Mouse (Mus musculus): ENCODE data around the gene Amph. TPM values are rescaled to one million over a fixed set of nuclear protein-coding genes. Genes with fewer than 3 reads are reported as not detected.

Gene Amph
- polyA plus RNA-seq, 1 experiment = 158 TPM

DNA sequence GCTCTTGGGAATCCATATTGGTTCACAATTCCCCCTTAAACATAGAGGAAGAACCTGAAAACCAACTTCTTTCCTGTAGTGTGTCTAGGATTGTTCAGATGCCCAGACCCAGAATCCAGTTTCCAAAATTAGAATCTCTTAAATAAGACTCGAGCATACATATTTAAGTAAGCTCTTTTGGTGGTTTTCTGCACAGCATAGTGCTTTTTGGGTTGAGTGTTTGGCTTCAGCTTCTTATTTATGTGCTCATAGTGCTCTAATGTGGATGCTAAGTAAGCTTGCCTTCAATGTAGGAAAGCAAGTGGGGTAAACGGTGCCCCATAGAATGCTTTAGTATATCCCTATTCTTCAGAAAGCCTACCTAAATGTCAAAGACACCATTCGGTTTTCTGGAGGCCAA, 9.0 kb downstream of the Amph start:
- Histone ChIP-seq H3K4me3 (ENCODE audit: insufficient read depth, low read length) (no peak overlapping the region), H3K27ac (ENCODE audit: insufficient read depth, low read length) (no peak overlapping the region; the same call in 1 of the 2 replicates), H3K4me1 (ENCODE audit: control insufficient read depth, insufficient read depth, low read length) (no peaks in the 10 kb centered on the region; the same call in 1 of the 2 replicates)
- TF ChIP-seq CTCF (IDR thresholded peaks at IDR 0.05; ENCODE audit: extremely low read depth, insufficient read depth, low read length) (no peak), POLR2A (IDR thresholded peaks at IDR 0.05; ENCODE audit: extremely low read depth, insufficient read depth, low read length) (no peak)

GRCm38 (mm10) chr13:18972571-18972970, 24.6 kb downstream of the Amph start:
- Histone ChIP-seq H3K27ac (ENCODE audit: insufficient read depth, low read length) (no peak overlapping the region), H3K4me3 (ENCODE audit: insufficient read depth, low read length) (no peak overlapping the region), H3K4me1 (ENCODE audit: control insufficient read depth, insufficient read depth, low read length) (no peaks in the 10 kb centered on the region; the same call in 1 of the 2 replicates)
- no peak for TF ChIP-seq CTCF (IDR thresholded peaks at IDR 0.05; ENCODE audit: extremely low read depth, insufficient read depth, low read length)
- no peak for TF ChIP-seq POLR2A (IDR thresholded peaks at IDR 0.05; ENCODE audit: extremely low read depth, insufficient read depth, low read length)

GRCm38 (mm10) chr13:18974351-18974750, 26.3 kb downstream of the Amph start:
- H3K4me1 ChIP-seq (ENCODE audit: control insufficient read depth, insufficient read depth, low read length) = no peaks in the 10 kb centered on the region; the same call in 1 of the 2 replicates
- no peak overlapping the region for H3K4me3 ChIP-seq (ENCODE audit: insufficient read depth, low read length)
- no peak overlapping the region for H3K27ac ChIP-seq (ENCODE audit: insufficient read depth, low read length)
- TF ChIP-seq CTCF (IDR thresholded peaks at IDR 0.05; ENCODE audit: extremely low read depth, insufficient read depth, low read length) (no peak), POLR2A (IDR thresholded peaks at IDR 0.05; ENCODE audit: extremely low read depth, insufficient read depth, low read length) (no peak)

DNA sequence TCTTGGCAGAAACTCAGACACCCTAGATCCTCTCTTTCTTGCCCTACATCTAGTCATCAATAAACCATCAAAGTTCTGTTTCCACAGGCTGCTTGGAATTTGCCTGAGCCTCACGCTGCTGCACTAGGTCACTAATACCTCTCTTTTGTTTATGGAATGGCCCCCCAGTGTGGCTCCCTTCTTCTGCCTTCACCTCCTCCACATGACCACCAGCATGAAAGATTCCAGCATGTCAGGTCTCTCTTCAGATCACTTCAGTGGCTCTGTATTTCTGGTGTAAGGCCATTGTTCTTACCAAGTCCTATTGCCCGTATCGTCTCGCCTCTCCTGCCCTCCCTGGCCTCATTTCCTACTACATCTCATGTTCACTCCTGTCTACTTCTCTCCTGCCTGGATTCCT, 39.3 kb downstream of the Amph start:
- H3K4me1 ChIP-seq (ENCODE audit: control insufficient read depth, insufficient read depth, low read length) = peaks cover 4% of the 10 kb centered on the region; the same call in 1 of the 2 replicates
- no peak overlapping the region for H3K27ac ChIP-seq (ENCODE audit: insufficient read depth, low read length)
- no peak overlapping the region for H3K4me3 ChIP-seq (ENCODE audit: insufficient read depth, low read length)
- no peak for TF ChIP-seq POLR2A (IDR thresholded peaks at IDR 0.05; ENCODE audit: extremely low read depth, insufficient read depth, low read length)

GRCm38 (mm10) chr13:18988323-18988722, 40.3 kb downstream of the Amph start:
- Histone ChIP-seq H3K4me3 (ENCODE audit: insufficient read depth, low read length) (no peak overlapping the region), H3K4me1 (ENCODE audit: control insufficient read depth, insufficient read depth, low read length) (peaks cover 4% of the 10 kb centered on the region; the same call in 1 of the 2 replicates), H3K27ac (ENCODE audit: insufficient read depth, low read length) (no peak overlapping the region)
- no peak for TF ChIP-seq CTCF (IDR thresholded peaks at IDR 0.05; ENCODE audit: extremely low read depth, insufficient read depth, low read length)
- no peak for TF ChIP-seq POLR2A (IDR thresholded peaks at IDR 0.05; ENCODE audit: extremely low read depth, insufficient read depth, low read length)

DNA sequence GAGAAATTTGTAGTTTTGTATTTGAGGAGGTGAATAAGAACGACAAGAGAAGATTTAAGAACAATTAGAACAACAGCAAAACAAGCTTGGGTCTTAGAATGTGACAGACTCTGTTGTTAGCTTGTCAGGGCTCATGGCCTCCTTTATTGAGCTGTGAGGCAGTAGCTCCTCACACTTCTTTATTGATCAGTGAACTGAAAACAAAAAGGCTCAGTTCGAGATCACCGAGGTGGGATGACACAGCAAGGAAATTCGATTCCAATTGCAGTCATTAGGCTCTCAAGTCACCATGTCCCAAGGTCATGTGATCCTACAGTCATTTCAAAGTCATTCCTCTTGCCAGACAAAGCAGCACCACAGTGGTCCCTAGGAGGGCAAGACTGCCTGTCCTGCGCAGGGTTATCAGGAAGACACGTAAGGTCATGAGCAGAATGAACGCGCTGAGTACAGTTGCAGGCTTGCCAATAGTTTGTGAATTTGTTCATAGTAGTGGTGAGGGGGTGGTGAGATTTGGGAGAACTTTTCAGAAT, 41.2 kb downstream of the Amph start:
- TF ChIP-seq CTCF (IDR thresholded peaks at IDR 0.05; ENCODE audit: extremely low read depth, insufficient read depth, low read length) (no peak), POLR2A (IDR thresholded peaks at IDR 0.05; ENCODE audit: extremely low read depth, insufficient read depth, low read length) (no peak)
- Histone ChIP-seq H3K4me1 (ENCODE audit: control insufficient read depth, insufficient read depth, low read length) (peaks cover 4% of the 10 kb centered on the region; the same call in 1 of the 2 replicates), H3K27ac (ENCODE audit: insufficient read depth, low read length) (no peak overlapping the region), H3K4me3 (ENCODE audit: insufficient read depth, low read length) (no peak overlapping the region)

GRCm38 (mm10) chr13:19002502-19002901, 54.5 kb downstream of the Amph start:
- Histone ChIP-seq H3K4me1 (ENCODE audit: control insufficient read depth, insufficient read depth, low read length) (peaks cover 4% of the 10 kb centered on the region), H3K27ac (ENCODE audit: insufficient read depth, low read length) (0 out of 2 replicates have a peak overlapping the region, but pooled peaks have one; percentile 50), H3K4me3 (ENCODE audit: insufficient read depth, low read length) (no peak overlapping the region)
- no peak for TF ChIP-seq POLR2A (IDR thresholded peaks at IDR 0.05; ENCODE audit: extremely low read depth, insufficient read depth, low read length)

GRCm38 (mm10) chr13:19004406-19004805, 56.4 kb downstream of the Amph start:
- Histone ChIP-seq H3K4me3 (ENCODE audit: insufficient read depth, low read length) (no peak overlapping the region), H3K27ac (ENCODE audit: insufficient read depth, low read length) (no peak overlapping the region)
- TF ChIP-seq CTCF (IDR thresholded peaks at IDR 0.05; ENCODE audit: extremely low read depth, insufficient read depth, low read length) (no peak), POLR2A (IDR thresholded peaks at IDR 0.05; ENCODE audit: extremely low read depth, insufficient read depth, low read length) (no peak)

GRCm38 (mm10) chr13:19008440-19008839, 60.4 kb downstream of the Amph start:
- H3K4me1 ChIP-seq (ENCODE audit: control insufficient read depth, insufficient read depth, low read length) = no peaks in the 10 kb centered on the region; the same call in none of the 2 replicates
- no peak overlapping the region for H3K4me3 ChIP-seq (ENCODE audit: insufficient read depth, low read length)
- TF ChIP-seq POLR2A (IDR thresholded peaks at IDR 0.05; ENCODE audit: extremely low read depth, insufficient read depth, low read length) (no peak), CTCF (IDR thresholded peaks at IDR 0.05; ENCODE audit: extremely low read depth, insufficient read depth, low read length) (no peak)
- H3K27ac ChIP-seq (ENCODE audit: insufficient read depth, low read length) = no peak overlapping the region

More at GRCm38 (mm10) chr13:19004406-19004805, 56.4 kb downstream of the Amph start:
- H3K4me1 ChIP-seq (ENCODE audit: control insufficient read depth, insufficient read depth, low read length) = peaks cover 4% of the 10 kb centered on the region

DNA sequence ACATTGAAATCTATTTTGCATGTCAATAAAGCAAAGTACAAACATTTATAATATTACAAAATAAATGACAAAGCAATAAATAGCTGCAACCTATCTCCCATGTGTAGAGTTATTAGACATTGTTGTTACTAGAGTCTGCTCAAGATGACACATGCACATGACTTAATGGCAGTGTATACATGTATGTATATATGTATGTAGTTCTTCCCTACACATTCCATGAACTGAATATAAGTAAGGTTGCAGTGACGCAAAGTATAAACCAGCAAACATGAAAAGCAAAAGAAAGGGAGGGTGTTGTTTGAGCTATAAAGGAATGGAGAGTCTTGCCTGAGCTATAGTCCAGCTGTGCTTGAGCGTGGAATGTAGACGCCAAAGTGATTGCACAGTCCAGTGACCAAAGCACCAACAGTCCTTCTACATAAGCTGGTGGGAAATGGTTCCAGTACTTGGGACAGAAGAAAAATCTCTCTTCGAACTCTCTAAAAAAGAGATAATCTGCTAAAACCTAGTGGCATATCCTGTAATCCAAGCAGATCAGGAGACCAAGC, 66.9 kb downstream of the Amph start:
- no peak overlapping the region for H3K4me3 ChIP-seq (ENCODE audit: insufficient read depth, low read length)
- H3K4me1 ChIP-seq (ENCODE audit: control insufficient read depth, insufficient read depth, low read length) = no peaks in the 10 kb centered on the region; the same call in 1 of the 2 replicates
- TF ChIP-seq POLR2A (IDR thresholded peaks at IDR 0.05; ENCODE audit: extremely low read depth, insufficient read depth, low read length) = no peak
- TF ChIP-seq CTCF (IDR thresholded peaks at IDR 0.05; ENCODE audit: extremely low read depth, insufficient read depth, low read length) = no peak
- H3K27ac ChIP-seq (ENCODE audit: insufficient read depth, low read length) = no peak overlapping the region

Data from cortical plate, adult 2 months (tissue).